Mouse (Mus musculus) embryonic facial prominence, embryonic 14.5 days (tissue): ENCODE measurements around the gene Brms1. TPM values are rescaled to one million over a fixed set of nuclear protein-coding genes. Genes with fewer than 3 reads are reported as not detected.
A peak's percentile ranks its signal among the peaks of the same experiment; 100 is the strongest.

Source experiments
- ATAC-seq: fragments of 200-750 bp; cut with Nextera tagmentation; 2 replicates; pipeline ENCODE4 v1.8.0; 2017; ENCODE audit warnings: low read depth, moderate number of reproducible peaks, moderate TSS enrichment
- DNase-seq: peaks from one replicate; pipeline ENCODE4 v3.0.0-alpha.2; 2015; ENCODE audit warnings: low spot score
- H3K27ac ChIP-seq: fragments of 300-500 bp; sonication (generic); replicated peaks from 2 replicates; pipeline ENCODE4 v1.5.1; 2014; ENCODE audit warnings: low read depth, mild to moderate bottlenecking, low read length, moderate library complexity
- H3K27me3 ChIP-seq: fragments of 300-500 bp; sonication (generic); replicated peaks from 2 replicates; pipeline ENCODE4 v1.6.1; 2014; ENCODE audit warnings: low read length; ENCODE audit not compliant: control insufficient read depth, insufficient read depth
- H3K36me3 ChIP-seq: fragments of 300-500 bp; sonication (generic); 2 replicates; pipeline ENCODE4 v1.6.1; 2014; ENCODE audit warnings: low read length, mixed read lengths; ENCODE audit not compliant: control insufficient read depth, insufficient read depth
- H3K4me1 ChIP-seq: fragments of 300-500 bp; sonication (generic); 2 replicates; pipeline ENCODE4 v1.6.1; 2014; ENCODE audit warnings: antibody characterized with exemption, low read length; ENCODE audit not compliant: control insufficient read depth, insufficient read depth
- H3K4me2 ChIP-seq: fragments of 300-500 bp; sonication (generic); 2 replicates; pipeline ENCODE4 v1.6.1; 2014; ENCODE audit warnings: low read depth, mild to moderate bottlenecking, low read length, moderate library complexity, mixed read lengths
- H3K4me3 ChIP-seq: fragments of 300-500 bp; sonication (generic); 2 replicates; pipeline ENCODE4 v1.5.1; 2014; ENCODE audit warnings: low read depth, mild to moderate bottlenecking, low read length
- H3K9ac ChIP-seq: fragments of 300-500 bp; sonication (generic); 2 replicates; pipeline ENCODE4 v1.6.1; 2014; ENCODE audit warnings: low read depth, mild to moderate bottlenecking, low read length, moderate library complexity, mixed read lengths
- H3K9me3 ChIP-seq: fragments of 300-500 bp; sonication (generic); 2 replicates; pipeline ENCODE4 v1.6.1; 2016; ENCODE audit warnings: low read length; ENCODE audit not compliant: control insufficient read depth
- WGBS: fragments of 180-500 bp; shearing (Covaris S2); extraction: QIAGEN DNeasy Blood & Tissue Kit; methylation state at CpG from one replicate; pipeline ENCODE4 v1.1.7; 2014; 5-methylcytosine and 5-hydroxymethylcytosine counted together
- polyA plus RNA-seq: library from polyadenylated mRNA; unstranded; fragments of >200 nt; fragmentation: Nextera tagmentation; extraction: Ambion mirVana; gene quantifications from 2 replicates; pipeline ENCODE4 v1.2.1, GENCODE M21; 2014

Brms1 gene
- polyA plus RNA-seq, 1 experiment from 2014 or later, result 38.7 TPM

- no peaks in the 10 kb centered on the region for H3K9me3 ChIP-seq
- ATAC-seq, result peak; percentile 50
- no peaks in the 10 kb centered on the region for H3K36me3 ChIP-seq
- peaks cover 27% of the 10 kb centered on the region for H3K27me3 ChIP-seq
- H3K4me2 ChIP-seq, result no peak overlapping the region
- peak; percentile 73 for DNase-seq
- H3K4me3 ChIP-seq, result no peak overlapping the region
- peaks cover 31% of the 10 kb centered on the region for H3K4me1 ChIP-seq
- H3K9ac ChIP-seq, result no peak overlapping the region
- H3K27ac ChIP-seq, result no peak overlapping the region
- 12% methylated on average over 6 of the region's 6 CpGs for WGBS
Observed at GRCm38 (mm10) chr19:5056251-5056650, 15.1 kb downstream of the Brms1 start.

- H3K4me1 ChIP-seq, result peaks cover 32% of the 10 kb centered on the region
- H3K4me2 ChIP-seq, result no peak overlapping the region
- 30% methylated on average over 16 of the region's 16 CpGs for WGBS
Observed at GRCm38 (mm10) chr19:5057876-5058775, 17.0 kb downstream of the Brms1 start.

GRCm38 (mm10) chr19:5058801-5059771 lies 17.9 kb downstream of the Brms1 start:
- Histone ChIP-seq H3K4me2 (peak overlapping the region; percentile 7; the same call in 1 of the 2 replicates), H3K4me3 (no peak overlapping the region), H3K27me3 (0 out of 2 replicates have a peak, but pooled peaks cover under 1% of the 10 kb centered on the region), H3K4me1 (peaks cover 32% of the 10 kb centered on the region), H3K36me3 (no peaks in the 10 kb centered on the region), H3K27ac (peak overlapping the region; percentile 54), H3K9ac (no peak overlapping the region), H3K9me3 (no peaks in the 10 kb centered on the region)
- DNase-seq (no peak), ATAC-seq (peak; percentile 19; the same call in 1 of the 2 replicates)
- 24% methylated on average over 9 of the region's 10 CpGs for WGBS

More at GRCm38 (mm10) chr19:5057876-5058775, 17.0 kb downstream of the Brms1 start:
- Histone ChIP-seq H3K36me3 (no peaks in the 10 kb centered on the region), H3K27ac (0 out of 2 replicates have a peak overlapping the region, but pooled peaks have one; percentile 54), H3K27me3 (peaks cover 9% of the 10 kb centered on the region; the same call in 1 of the 2 replicates), H3K4me3 (no peak overlapping the region), H3K9ac (no peak overlapping the region), H3K9me3 (no peaks in the 10 kb centered on the region)
- ATAC-seq (no peak), DNase-seq (no peak)

GRCm38 (mm10) chr19:5060365-5061330 lies 19.5 kb downstream of the Brms1 start:
- Histone ChIP-seq H3K4me3 (no peak overlapping the region), H3K4me2 (no peak overlapping the region), H3K9me3 (no peaks in the 10 kb centered on the region), H3K4me1 (peaks cover 38% of the 10 kb centered on the region), H3K36me3 (no peaks in the 10 kb centered on the region), H3K27ac (peak overlapping the region; percentile 52), H3K9ac (no peak overlapping the region), H3K27me3 (no peaks in the 10 kb centered on the region)
- DNase-seq (peak; percentile 73), ATAC-seq (peak; percentile 19)
- 31% methylated on average over 5 of the region's 5 CpGs for WGBS

- Histone ChIP-seq H3K27me3 (no peaks in the 10 kb centered on the region), H3K36me3 (no peaks in the 10 kb centered on the region), H3K27ac (no peak overlapping the region), H3K4me2 (no peak overlapping the region), H3K4me1 (peaks cover 42% of the 10 kb centered on the region), H3K9ac (no peak overlapping the region), H3K4me3 (no peak overlapping the region), H3K9me3 (no peaks in the 10 kb centered on the region)
- ATAC-seq, result no peak
- DNase-seq, result no peak
- 85% methylated on average over 5 of the region's 5 CpGs for WGBS
Observed at GRCm38 (mm10) chr19:5062041-5062440, 20.9 kb downstream of the Brms1 start.

- H3K27me3 ChIP-seq, result no peaks in the 10 kb centered on the region
- H3K4me2 ChIP-seq, result no peak overlapping the region
- H3K27ac ChIP-seq, result no peak overlapping the region
- H3K36me3 ChIP-seq, result no peaks in the 10 kb centered on the region
- no peak for ATAC-seq
- H3K4me1 ChIP-seq, result peaks cover 46% of the 10 kb centered on the region
- 44% methylated on average over 6 of the region's 6 CpGs for whole genome bisulfite sequencing
- no peaks in the 10 kb centered on the region for H3K9me3 ChIP-seq
- H3K9ac ChIP-seq, result no peak overlapping the region
- no peak overlapping the region for H3K4me3 ChIP-seq
- DNase-seq, result no peak
Observed at GRCm38 (mm10) chr19:5062446-5062845, 21.3 kb downstream of the Brms1 start.

GRCm38 (mm10) chr19:5065104-5065503 lies 23.9 kb downstream of the Brms1 start:
- Histone ChIP-seq H3K27ac (no peak overlapping the region), H3K9me3 (no peaks in the 10 kb centered on the region), H3K27me3 (no peaks in the 10 kb centered on the region; the same call in 1 of the 2 replicates), H3K4me2 (no peak overlapping the region), H3K9ac (no peak overlapping the region), H3K4me3 (no peak overlapping the region), H3K4me1 (peaks cover 47% of the 10 kb centered on the region), H3K36me3 (no peaks in the 10 kb centered on the region)
- ATAC-seq (no peak), DNase-seq (peak; percentile 75)
- 50% methylated on average over 7 of the region's 7 CpGs for WGBS
